Mouse (Mus musculus): Measurements from ENCODE around the gene Tmem240.
A peak's percentile ranks its signal among the peaks of the same experiment; 100 is the strongest.

Gene Tmem240

GRCm38 (mm10) chr4:155770626-155771025 lies 36.0 kb downstream of the Tmem240 start:
- no peak for DNase-seq (ENCODE audit: low spot score in 2 of 2)

GRCm38 (mm10) chr4:155771706-155772105 lies 37.1 kb downstream of the Tmem240 start:
- no peak for DNase-seq (ENCODE audit: low spot score in 2 of 2)

GRCm38 (mm10) chr4:155772786-155773185 lies 38.2 kb downstream of the Tmem240 start:
- no peak for DNase-seq (ENCODE audit: low spot score in 2 of 2)

DNA sequence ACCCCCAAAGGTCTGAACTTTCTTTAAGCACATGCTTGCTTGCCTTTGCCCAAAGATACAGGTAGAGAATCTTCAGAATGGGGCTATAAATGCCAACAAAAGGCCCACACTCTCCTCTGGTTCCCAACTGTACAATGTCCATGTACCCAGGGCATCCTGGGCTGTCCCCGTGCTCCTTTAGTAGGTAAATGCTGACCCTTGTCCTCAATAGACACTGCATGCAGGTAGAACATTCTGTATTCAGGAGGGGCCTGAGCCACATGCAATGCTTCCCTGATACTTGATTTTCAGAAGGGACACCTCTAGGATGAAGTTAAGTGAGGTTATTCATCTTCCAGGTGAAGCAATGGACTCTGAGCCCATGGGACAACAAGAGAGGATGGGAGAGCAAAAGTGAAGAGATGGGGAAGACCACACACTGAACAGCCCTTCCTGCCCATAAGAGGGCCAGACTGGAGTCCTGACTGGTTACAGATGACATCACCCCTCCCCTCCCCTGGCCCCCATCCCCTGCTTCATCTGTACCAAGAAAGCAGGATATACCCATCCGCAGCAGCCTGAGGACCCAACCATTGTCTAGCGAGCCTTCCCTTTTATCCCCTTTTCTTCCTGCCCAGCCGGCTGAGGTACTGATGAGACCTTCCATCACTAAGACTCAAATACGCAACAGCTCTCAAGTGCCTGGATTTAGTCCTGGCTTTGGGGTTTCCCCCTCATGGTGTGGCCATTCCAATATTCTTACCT lies 38.9 kb downstream of the Tmem240 start:
- DNase-seq (ENCODE audit: low spot score in 2 of 2): no peak

GRCm38 (mm10) chr4:155774280-155774754 lies 39.7 kb downstream of the Tmem240 start, which contains the start of gene Vwa1:
Gene Vwa1 (minus strand): TSS chr4:155774698.
- peak; percentile 79 to 84 for DNase-seq (ENCODE audit: low spot score in 2 of 2)

DNA sequence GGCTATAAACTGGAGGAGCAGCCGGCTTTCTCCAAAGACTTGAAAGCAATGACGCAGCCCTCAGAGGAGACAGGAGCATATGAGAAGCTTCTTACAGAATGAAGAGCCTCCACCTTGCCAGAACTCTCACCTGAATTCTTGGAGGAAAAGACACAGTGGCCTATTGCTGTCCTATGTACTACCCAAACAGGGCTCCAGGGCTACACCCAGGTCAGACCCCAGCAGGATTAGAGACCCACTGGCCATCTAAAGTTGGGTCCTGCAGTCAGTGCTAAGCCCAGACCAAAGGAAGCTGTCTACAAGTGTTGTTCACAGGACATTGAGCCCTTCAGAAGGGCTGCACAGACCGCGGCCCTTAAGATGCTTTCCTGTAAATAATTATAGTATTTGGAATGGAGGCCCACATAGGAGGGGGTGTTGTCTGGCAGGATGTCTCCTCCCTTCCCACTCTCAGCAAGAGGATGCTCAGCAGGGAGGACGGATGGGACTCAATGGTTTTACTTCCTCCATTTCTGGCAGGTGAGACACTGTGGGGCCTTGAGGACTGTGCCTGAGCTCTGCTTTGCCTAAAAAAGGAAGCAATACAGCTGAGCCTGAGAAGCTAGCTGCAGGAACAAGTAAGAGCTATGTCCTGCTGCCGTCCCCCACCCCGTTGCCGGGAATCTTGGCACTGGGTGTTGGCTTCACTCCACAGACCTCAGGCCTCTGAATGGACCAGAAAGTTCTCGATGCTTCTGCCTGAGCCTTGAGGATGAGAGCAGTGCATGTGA lies 40.6 kb downstream of the Tmem240 start:
- DNase-seq (ENCODE audit: low spot score in 2 of 2): peak; percentile 58 to 63

- no peak for DNase-seq (ENCODE audit: low spot score in 2 of 2)
Measured at GRCm38 (mm10) chr4:155775855-155776254, 41.3 kb downstream of the Tmem240 start.

DNA sequence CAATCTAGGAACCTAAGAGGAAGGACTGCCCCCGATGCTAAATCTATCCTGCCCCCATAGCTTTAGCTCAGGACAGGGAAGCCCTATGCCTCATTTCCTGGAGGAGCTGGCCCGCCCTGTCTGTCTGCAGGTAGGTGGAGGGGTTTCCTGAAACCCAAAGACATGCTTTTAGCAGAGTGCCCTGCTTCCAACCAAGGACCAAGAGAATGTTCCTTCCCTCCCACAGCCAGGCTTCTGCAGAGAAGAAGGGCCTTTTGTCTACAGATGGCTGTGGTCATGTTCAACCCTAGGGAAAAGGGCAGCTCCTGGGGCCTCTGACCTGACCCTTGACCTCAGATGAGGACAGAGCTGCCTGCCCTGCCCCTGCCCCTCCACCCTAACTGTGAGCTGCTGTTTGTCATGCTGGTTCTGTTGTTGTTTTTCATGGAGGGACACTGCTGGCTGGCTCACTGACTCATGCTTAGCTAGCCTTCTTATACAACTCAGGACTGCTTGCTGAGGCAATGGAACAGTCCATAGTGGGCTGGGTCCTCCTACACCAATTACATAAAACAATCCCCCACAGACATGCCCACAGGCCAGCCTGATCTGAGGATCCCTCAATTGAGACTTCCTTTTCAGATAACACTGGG lies 42.2 kb downstream of the Tmem240 start:
- DNase-seq (ENCODE audit: low spot score in 2 of 2): no peak

- DNase-seq (ENCODE audit: low spot score in 2 of 2): no peak
Measured at GRCm38 (mm10) chr4:155777816-155778215, 43.2 kb downstream of the Tmem240 start.

GRCm38 (mm10) chr4:155779498-155779897 lies 44.9 kb downstream of the Tmem240 start:
- no peak for DNase-seq (ENCODE audit: low spot score in 2 of 2)

- no peak for DNase-seq (ENCODE audit: low spot score in 2 of 2)
Measured at GRCm38 (mm10) chr4:155780895-155781294, 46.3 kb downstream of the Tmem240 start.

DNA sequence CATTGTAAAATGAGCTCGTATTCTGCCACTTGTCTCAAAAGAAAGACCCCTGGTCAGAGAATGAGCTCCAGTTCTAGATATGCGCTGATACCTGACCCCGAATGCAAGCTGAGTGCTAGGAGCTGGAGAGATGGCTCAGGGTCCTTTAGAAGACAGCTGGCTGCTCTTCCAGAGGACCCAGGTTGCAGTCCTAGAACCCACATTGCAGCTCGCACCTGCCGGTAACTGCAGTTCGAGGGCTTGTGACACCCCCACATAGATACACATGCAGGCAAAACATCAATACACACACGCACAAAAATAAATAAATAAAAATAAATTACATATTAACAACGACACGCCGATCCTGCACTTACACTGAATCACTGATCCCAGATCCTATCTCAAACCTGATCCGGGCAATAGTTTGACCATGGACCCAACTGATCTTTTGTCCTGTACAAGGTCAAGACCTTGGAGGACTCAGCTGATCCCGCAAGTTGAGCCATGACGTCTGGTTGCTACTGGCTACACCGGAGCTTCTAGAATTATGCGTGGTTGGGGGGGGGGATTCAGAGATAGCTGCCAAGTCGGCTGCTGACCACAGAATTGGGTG lies 49.0 kb downstream of the Tmem240 start:
- no peak for DNase-seq (ENCODE audit: low spot score in 2 of 2)

DNA sequence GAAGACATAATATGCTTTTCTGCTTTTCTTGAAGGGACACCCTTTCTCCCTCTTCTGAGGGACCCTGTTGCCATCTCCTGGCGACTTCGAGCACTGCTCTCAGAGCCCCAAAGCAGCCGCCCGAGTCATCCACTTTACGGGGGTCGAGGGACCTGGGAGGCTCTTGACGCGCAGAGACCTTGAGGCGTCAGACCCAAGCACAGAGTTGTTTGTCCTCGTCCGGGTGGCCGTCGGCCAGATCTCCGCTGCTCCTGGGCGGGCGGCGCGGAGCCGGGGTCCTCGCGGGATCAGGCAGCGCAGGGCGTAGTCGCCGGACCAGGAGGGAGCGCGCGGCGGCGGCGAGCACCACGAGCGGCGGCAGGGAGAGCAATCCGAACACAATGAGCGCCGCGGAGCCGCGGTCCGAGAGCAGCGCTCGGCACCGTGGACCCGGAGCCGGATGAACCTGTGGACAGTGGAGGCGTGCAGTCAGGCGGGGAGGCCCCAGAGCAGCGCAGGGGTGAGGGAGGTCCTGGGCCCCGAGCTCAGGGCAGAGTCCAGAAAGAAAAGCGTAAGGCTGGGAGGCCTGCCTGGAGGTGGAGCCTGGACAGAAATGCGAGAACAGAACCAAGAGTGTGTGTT lies 49.6 kb downstream of the Tmem240 start:
- DNase-seq (ENCODE audit: low spot score in 2 of 2): peak; percentile 57 to 63

- no peak for DNase-seq (ENCODE audit: low spot score in 2 of 2)
Measured at GRCm38 (mm10) chr4:155785246-155785645, 50.6 kb downstream of the Tmem240 start.

- no peak for DNase-seq (ENCODE audit: low spot score in 2 of 2)
Measured at GRCm38 (mm10) chr4:155785819-155786218, 51.2 kb downstream of the Tmem240 start, which contains the start of gene Tmem88b. Gene Tmem88b (minus strand): TSS chr4:155785874.

GRCm38 (mm10) chr4:155788300-155788699 lies 53.7 kb downstream of the Tmem240 start:
- peak; percentile 30 to 72 for DNase-seq (ENCODE audit: low spot score in 2 of 2)

DNA sequence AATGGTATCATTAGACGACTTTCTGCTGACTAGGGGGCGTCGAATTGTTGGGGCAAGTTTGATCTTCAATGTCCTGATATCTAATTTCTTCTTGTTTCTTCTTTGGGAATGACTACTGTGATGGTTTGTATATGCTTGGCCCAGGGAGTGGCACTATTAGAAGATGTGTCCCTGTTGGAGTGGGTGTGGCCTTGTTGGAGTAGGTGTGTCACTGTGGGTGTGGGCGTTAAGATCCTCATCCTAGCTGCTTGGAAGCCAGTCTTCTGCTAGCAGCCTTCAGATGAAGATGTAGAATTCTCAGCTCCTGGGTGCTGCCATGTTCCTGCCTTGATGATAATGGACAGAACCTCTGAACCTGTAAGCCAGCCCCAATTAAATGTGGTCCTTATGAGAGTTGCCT lies 54.2 kb downstream of the Tmem240 start:
- DNase-seq (ENCODE audit: low spot score in 2 of 2): peak; percentile 23 to 53

GRCm38 (mm10) chr4:155790021-155790489 lies 55.5 kb downstream of the Tmem240 start, which contains the start of gene Ankrd65:
Gene Ankrd65 (plus strand): TSS chr4:155790439.
- no peak for DNase-seq (ENCODE audit: low spot score in 2 of 2)
